Mouse (Mus musculus) olfactory bulb, adult 2 months (tissue): Measurements from ENCODE around the gene Helz2.

Experiments used
- CTCF ChIP-seq: fragments of 200-500 bp; IDR thresholded peaks from 2 replicates; pipeline ENCODE4 v1.5.1; 2012; ENCODE audit warnings: low read depth, mild to moderate bottlenecking, low read length, moderate library complexity; ENCODE audit not compliant: insufficient read depth
- POLR2A ChIP-seq: fragments of 200-500 bp; IDR thresholded peaks from 2 replicates; pipeline ENCODE4 v1.6.1; 2012; ENCODE audit warnings: mild to moderate bottlenecking, low read depth, low read length, moderate library complexity; ENCODE audit not compliant: insufficient read depth

GRCm38 (mm10) chr2:181253248-181253647 lies 11.4 kb upstream of the Helz2 start:
- TF ChIP-seq POLR2A = no peak
- no peak for TF ChIP-seq CTCF
